Mouse (Mus musculus): ENCODE measurements around the gene Tas1r1.

Gene Tas1r1

DNA sequence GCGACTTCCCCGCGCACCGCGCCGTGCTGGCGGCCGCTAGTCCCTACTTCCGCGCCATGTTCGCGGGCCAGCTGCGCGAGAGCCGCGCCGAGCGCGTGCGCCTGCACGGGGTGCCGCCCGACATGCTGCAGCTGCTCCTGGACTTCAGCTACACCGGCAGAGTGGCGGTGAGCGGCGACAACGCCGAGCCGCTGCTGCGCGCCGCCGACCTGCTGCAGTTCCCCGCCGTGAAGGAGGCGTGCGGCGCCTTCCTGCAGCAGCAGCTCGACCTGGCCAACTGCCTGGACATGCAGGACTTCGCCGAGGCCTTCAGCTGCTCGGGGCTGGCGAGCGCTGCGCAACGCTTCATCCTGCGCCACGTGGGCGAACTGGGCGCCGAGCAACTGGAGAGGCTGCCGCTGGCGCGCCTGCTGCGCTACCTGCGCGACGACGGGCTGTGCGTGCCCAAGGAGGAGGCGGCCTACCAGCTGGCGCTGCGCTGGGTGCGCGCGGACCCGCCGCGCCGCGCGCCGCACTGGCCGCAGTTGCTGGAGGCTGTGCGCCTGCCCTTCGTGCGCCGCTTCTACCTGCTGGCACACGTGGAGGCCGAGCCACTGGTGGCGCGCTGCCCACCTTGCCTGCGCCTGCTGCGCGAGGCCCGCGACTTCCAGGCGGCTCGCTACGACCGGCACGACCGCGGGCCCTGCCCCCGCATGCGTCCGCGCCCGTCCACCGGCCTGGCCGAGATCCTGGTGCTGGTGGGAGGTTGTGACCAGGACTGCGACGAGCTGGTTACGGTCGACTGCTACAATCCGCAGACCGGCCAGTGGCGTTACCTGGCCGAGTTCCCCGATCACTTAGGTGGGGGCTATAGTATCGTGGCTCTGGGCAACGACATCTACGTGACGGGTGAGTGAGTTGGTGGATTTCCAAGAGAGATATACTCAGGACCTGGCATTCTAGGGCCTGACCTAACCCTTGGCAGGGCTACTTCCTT lies 29.0 kb downstream of the Tas1r1 start:
- peak; percentile 67 for DNase-seq

DNA sequence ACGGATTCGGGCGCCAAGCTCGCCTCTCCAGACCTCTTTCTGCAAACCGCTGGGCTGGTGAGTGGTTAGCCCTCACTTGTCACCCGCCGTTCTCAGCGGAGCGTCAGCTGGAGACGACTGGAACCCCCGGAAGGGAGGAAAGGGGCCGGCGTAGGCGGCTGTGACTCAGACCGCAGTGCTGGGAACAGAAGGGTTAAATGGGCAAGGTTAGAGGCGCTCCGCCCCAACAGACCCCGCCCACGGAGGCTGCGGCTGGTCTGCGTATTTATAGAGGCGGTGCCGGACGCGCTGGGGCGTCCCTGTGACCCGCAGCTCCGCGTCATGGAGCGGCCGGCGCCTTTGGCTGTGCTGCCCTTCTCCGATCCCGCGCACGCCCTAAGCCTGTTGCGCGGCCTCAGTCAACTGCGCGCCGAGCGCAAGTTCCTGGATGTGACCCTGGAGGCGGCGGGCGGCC lies 29.7 kb downstream of the Tas1r1 start, which contains the start of gene Klhl21:
Klhl21 (plus strand) TSS at position 182 of the 454 bp plus-strand sequence.
- peak; percentile 79 for DNase-seq

DNA sequence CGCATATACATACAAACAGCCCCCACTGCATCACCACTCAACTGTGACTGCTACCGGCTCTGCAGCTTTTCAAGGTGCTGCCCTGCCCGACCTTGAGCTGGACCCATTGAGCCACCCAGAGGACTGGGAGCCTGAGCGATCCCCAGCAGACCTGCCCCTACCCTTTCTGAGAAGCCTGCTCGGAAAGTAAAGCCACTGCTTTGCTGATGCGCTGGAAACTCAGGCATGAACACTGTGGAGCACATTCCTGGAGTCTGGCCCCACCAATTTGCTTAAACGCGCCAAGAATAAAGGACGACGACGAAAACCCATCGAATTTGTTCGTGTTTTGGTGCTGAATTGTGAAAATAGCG lies 30.2 kb downstream of the Tas1r1 start:
- DNase-seq: no peak

DNA sequence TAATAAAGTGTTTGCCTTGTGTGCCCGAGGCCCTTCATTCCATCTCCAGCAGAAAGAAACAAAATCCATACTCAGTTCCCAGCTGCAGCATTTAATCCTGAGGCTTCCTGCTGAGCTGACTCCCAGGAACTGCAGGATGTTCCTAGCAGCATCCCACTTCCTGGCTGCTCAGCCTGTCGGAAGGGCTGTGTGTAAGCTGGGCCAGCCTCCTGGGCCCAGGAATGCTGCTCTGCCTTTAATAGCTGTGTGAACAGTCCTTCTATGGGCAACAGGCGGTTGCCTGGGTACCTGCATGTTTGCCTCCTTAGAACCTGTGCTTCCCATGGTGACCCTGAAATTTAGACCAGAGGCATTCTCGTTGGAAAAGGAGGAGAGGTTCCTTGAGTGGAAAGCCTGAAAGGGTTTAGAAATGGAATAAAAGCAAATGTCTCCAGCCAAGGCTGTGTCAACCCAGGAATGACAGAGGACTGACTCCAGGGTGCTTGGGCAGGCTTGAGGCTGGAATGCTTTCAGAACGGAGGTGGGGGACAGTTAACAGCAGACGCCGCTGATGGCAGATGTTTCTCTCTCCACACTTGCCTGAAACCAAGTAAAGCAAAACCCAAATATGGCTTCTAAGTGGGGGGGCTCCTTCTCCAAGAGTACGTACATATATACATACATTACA lies 30.8 kb downstream of the Tas1r1 start:
- no peak for DNase-seq

DNA sequence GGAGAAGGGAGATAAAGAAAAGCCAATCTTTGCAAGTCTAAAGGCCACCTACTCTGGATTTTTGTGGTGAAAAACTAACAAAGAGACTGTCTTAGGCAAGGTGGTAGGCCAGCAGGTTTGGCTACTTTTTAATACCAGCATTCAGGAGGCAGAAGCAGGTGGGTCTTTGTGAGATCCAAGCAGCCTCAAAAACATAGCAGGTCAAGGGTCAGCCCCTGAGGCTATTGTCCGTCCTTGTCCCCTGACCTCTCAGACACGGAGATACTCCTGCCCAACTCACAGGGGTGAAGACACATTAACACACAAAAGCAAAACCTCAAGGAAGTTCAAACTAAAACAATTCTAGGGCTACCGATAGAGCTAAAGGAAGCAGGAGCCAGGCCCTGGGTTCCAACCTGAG lies 31.6 kb downstream of the Tas1r1 start:
- DNase-seq: no peak

DNA sequence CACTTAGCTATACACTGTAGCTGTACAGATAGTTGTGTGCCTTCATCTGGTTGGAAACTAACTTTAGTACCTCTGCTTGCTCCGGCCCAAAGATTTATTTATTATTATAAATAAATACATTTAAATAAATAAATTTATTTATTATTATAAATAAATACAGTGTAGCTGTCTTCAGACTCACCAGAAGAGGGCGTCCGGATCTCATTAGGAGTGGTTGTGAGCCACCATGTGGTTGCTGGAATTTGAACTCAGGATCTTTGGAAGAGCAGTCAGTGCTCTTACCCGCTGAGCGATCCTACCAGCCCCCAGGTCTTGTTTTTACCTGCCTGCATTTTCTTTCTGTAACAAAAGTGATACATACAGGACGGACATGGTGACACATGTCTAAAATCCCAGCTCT lies 32.2 kb downstream of the Tas1r1 start:
- no peak for DNase-seq

DNA sequence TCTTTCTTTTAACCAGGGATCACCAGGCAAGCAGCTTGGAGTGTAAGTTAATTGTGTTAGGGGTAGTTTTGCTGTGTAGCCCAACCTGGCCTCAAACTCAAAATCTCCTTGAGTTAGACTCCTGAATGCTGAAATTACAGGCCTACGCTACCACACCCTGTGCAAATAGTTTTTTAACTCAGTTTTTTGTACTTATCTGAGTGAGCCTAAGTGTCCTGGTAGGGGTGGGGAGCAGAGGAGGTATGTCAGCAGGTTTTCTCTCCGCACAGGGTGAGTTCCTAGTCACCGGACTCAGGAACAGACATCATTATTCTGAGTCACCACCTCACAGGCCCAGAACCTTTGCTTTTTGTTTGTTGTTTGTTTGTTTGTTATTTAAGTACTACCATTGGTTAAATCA lies 36.3 kb downstream of the Tas1r1 start:
- no peak for DNase-seq

DNA sequence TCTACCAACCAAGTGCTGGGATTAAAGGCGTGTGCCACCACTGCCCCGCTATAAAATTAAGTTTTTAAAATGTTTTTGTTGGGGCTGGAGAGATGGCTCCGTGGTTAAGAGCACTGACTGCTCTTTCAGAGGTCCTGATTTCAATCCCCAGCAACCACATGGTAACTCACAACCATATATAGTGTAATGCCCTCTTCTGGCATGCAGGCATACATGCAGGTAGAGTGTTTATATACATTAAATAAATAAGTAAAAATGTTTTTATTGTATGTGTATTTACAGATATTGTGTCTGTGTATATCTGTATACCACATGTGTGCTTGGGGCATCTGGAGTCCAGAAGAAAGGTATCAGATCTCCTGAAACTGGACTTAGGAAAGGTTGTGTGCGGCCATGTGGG lies 37.0 kb downstream of the Tas1r1 start:
- no peak for DNase-seq

DNA sequence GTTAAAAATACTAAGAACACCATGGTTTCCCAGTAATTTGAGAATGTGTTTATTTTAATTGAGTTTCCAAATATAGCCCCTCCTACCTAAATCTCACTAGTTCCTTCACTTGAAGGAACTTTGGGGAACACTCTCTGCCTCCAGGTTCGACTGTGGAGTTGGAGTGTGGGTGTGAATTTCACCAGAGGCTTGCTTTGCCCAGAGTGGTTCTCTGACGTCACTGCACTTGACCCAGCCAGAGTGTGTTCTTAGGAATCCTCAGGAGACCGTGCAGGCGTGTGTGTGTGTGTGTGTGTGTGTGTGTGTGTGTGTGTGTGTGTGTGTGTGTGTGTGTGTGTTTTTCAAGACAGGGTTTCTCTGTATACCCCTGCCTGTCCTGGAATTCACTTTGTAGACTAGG lies 37.5 kb downstream of the Tas1r1 start:
- no peak for DNase-seq

DNA sequence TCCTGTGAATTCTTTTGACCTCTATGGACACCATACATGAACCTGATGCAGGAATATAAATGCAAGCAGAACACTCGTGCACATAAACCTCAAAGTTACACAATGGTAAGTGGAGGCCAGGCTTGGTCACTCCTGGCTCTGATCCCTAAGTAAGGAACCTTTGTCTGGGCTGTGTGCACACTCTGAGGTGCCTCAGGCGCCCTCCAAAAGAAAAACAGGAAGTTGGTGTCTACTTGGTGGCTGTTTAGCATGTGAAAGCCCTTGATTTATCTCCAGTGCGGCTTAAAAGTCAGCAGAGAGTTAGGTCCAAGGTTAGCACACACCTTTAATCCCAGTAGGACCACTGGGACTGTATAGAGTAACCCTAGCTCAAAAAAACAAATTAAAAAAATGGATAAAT lies 38.9 kb downstream of the Tas1r1 start:
- no peak for DNase-seq

DNA sequence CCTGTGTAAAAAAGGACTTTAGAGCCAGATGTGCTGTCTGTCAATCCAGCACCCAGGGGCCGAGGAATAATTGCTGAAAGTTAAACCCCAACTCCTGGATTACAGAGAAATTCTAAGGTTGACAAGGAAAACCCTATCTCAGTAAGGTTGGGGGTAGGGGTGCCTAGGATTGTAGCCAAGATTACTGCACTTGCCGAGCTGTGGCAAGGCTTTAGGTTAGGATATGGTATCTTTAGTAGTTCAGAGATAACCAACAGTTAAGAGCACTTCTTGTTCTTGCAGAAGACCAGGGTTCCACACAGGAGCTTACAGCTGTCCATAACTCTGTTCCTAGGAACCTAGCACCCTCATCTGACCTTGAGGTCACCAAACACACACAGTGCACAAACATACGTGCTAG lies 40.7 kb downstream of the Tas1r1 start:
- no peak for DNase-seq

DNA sequence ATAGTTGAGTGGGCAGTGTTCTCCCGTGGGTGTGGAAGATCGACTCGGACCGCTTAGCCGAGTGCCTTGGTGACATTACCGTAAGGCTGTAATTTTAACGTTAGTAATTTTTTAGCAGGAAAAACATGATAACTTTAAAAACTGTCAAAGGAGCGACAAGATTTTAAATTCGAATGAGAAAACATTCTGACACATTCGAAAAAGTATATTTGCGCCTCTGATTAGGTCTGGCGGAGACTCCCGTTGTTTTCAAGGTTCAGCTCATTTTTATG lies 41.5 kb downstream of the Tas1r1 start:
- DNase-seq: no peak

DNA sequence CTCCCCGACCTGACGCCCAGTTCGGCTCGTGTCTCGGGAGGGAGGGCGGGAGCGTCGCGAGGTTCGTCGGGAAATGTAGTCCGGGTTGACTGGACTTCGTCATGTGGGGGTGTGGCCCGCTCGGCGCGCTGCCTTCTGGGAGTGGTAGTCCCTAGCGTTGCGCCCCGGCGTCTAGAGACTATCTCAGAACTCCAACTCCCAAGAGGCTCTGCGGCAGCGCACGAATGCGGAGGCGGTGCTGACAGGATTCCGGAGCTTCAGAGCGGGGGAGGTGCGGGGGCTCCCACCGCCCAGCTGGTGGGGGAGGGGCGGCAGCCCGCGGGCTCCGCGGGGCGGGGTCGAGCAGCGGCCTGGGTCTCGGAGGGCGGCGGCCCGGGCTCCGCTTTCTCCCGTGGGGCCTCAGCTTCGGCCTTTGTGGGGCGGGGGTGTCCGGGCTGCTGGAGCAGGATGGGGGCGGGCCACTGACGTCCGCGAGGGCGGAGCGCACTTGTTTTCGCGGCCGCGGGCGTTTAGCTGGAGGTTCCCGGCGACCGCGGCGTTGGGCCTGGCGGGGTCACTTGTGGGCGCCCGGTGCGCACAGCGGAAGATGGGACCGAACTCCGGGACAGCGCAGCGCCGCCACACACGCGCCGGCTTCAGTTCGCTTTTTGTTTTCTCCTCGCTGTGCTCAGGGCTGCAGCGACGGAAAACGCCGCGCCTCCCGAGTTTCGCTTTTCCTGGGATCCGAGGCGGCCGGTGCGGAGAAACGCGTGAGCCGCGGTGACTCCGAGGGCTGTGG lies 42.0 kb downstream of the Tas1r1 start, which contains the start of gene Phf13:
Phf13 (minus strand) TSS at position 86 of the 778 bp plus-strand sequence.
- peak; percentile 97 for DNase-seq

DNA sequence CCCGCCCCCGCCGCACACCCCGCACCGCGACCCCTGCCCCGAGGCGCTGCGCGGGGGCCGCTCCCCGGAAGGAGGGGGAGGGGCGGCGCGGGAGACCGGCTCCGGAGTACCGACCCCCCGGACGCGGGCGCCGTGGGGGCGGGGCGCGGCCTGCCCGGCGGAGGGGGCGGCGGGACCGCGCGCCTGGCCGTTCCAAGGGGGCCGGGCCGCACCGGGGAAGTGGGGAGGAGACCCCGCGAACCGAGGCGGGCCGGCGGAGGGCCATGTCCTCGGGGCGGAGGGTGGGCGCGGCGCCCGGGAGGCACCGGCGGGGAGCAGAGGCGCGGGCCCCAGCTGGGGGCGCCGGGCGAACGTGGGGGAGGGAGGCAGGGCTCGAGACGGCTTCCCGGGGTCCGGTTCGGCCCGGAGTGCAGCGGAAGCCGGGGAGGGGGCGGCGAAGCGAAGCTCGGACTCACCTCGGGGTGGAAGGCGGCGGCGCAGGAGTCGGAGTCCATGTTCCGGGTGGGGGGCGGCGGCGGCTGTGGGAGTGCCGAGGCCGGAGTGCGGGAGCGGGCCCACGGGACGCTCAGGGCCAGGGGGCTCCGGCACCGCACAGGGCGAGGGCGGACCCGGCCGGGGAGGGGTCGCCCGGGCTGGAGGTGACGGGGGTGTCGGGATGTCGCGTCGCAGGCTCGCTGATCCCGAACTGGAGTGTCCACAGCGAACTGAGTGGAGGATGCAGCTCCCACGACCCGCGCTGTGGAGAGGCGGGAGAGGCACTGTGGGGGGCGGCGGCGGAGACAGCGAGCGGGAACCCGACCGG lies 42.8 kb downstream of the Tas1r1 start:
- peak; percentile 42 for DNase-seq

DNA sequence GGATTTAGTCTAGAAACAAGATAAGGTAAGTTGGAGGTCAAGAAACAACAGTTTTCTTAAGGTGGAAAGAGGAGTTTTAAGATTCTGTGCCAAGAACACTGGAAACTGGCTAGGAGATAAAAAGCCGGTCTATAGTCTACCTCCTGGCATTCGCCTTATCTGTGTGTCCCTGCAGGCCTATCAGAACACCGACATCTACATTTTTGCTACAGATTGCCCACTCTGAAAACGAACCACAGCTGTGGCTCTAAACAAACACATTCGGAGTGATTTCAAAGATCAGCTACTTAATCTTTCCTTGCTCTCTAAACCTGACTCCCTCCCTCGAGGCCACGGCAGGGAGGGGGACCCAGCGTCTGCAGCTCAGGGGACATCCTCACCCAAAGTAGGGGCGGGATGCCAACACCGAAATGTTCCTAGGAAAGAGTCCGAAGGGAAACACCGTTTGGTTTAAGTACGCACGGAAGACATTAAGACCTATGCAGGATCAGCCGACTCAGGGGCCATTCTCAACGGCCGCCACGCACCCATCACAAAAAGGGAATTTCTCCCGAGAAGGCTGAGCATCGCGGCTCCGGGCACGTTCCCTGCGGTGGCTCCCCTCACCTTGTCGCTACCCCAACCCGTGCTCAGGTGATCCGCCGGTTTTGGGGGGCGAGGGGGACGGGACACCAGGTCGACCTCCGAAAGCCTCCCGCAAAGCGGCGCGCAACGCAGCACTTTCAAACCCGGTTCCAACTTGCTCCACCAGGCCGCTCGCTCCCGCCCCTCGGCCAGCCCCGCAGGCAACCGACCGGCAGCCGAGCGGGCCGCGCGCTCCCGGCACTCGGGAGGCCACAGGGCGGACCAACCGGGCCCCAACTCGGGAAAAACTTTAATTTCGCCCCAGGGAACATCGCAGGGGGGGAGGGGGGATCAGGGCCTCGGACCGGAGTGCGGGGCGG lies 43.9 kb downstream of the Tas1r1 start:
- no peak for DNase-seq

DNA sequence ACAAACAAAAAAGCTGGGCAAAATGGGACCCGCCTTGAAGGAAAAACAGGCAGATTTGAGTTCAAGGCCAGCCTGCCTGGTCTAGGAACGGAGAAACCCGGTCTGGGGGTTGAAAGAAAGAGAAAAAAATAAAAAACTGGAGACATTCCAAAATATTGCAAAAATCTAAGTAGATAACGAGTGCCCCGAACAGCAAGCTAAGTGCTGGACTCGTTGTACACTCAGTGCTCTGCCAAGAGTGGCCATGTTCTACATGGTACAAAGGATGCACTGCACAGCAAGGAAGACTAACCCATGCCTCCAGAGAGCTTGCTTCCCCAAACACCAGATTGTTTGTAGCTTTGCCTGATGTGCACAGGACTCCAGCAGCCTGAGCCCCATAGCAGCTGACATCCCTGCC lies 45.3 kb downstream of the Tas1r1 start:
- DNase-seq: no peak

DNA sequence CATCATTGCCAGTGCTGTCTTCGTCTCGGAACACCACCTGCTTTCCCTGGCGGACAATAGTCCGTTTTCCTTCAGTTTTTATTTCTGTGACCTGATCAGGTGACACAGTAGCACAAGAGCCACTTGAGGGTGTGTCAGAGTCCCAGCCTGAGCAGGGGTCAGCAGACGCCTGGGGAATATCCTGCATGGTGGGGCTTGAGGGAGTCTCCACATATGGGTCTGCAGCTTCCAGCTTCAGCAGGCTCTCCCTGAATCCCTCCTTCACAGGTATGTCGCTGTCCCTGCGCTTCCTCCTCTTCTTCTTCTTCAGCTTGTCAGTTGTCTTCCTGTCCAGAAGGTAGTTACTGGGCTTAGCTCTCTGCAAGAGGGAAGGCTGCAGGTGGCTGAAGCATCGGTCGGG lies 46.3 kb downstream of the Tas1r1 start:
- DNase-seq: no peak

DNA sequence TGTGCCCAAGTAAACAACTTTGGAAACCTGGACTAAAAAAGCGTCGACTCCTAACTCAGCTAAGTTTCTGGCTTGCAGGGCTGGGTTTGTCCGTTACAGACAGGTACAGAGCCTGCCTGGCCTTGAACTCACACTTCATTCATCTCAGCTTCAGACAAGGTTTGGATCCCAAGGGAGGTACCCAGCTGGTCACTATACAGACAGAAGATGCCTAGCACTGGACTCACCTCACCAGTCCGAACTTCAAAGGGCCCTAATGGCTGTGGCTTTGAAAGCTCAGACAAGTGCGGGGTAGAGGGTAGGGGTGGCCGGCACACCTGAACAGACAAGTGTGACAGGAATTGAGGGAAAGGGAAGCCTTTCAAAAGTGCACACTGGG lies 49.3 kb downstream of the Tas1r1 start:
- no peak for DNase-seq

DNA sequence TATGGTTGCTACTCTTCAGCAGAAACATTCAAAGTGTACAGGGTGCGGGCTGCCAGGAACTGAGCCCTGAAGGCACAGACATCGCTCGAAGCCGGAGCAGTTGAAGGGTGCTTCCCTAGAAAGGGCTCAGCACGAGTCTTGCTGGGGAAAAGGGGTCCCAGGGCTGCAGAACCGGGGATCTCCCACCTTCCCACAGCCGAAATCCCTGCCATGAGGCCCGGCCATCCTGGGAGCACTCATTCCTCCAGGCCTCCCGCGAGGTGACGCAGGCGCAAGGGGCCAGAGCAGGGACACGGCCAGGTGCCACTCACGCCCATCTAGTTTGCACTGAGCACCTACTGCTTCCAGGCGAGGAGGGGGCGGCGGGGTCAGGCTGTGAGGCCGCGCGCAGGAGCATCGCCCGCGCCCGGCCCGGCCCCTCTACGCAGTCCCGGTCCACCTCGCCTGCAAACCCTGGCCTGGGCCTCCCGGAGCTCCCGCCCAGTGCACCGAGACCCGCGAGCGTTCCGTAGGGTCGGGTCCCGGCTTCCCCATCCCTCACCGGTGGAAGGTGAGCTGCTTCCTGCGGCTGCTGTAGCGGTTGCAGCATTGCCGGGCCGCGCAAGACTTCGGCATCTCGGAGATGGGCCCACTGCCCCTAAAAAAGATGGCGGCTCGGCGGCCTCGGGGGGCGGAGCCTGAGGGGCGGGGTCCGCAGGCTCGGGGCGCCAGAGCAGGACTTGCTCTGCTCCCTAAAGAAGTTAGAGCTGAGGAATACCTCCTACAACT lies 49.8 kb downstream of the Tas1r1 start, which contains the start of gene Thap3:
Thap3 (minus strand) TSS at position 656 of the 768 bp plus-strand sequence.
- peak; percentile 82 for DNase-seq

DNA sequence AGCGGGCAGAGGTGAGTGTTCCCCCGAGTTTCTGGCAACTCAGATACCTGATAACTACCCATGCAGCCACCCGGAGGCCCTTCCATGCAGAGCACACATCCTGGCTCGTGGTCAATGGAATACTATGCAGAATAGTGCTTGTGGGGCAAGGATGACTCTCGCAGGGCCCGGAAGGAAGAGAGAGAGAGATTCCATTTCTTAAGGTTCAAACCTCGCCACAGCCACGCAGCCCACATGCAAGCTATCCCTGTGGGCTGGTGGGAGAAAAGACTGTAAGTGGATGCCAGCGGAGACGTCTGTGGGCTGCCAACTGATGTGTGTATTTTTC lies 50.4 kb downstream of the Tas1r1 start:
- DNase-seq: no peak

DNA sequence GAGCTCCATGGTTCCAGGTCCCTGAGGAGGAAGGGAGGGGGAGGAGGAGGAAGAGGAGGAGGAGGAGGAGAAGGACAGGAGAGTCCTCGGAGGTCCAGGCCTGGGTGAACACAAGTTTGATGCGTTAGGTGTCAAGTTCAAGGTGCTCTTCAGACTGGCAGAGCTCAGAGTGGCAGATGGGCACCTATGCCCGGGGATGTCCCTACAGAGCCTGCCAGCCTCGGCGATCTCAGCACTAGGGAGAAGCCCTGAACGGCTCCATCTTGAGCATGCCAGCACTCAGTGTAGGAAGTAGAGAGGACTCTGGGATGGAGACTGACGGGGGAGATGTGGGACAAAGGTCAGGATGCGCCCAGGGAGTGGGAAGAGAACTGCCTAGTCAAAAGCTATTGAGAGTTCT lies 51.7 kb downstream of the Tas1r1 start:
- DNase-seq: no peak

Data from right cerebral cortex, postnatal 4 days (tissue).